Mouse (Mus musculus): ENCODE data around the gene Rps6kb2.

DNA sequence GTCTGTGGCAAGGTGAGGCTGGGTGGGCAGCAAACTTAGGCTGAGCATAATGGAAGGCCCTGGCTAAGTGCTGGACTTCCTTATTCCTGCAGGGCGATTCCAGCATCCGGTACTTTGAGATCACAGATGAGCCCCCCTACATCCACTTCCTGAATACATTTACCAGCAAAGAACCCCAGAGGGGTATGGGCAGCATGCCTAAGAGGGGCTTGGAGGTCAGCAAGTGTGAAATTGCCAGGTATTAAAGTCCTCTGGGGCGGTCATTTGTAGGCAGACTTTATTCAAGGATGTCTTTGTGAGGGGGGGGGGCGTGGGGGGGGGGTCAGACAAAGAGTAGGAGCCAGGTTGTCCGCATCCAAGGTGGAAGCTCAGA is 11.7 kb downstream of the Rps6kb2 start:
- TF ChIP-seq POLR2A (IDR thresholded peaks at IDR 0.05; ENCODE audit: low read depth, low read length) (no peak), CTCF (IDR thresholded peaks at IDR 0.05; ENCODE audit: extremely low read depth, insufficient read length, insufficient replicate concordance, low read depth, low read length) (no peak)
